Mouse (Mus musculus): Measurements from ENCODE around the gene Pcyt2. TPM values are rescaled to one million over a fixed set of nuclear protein-coding genes. Genes with fewer than 3 reads are reported as not detected.

The Pcyt2 gene
- polyA plus RNA-seq, 1 experiment from 2014 or later, result 393 TPM

- Histone ChIP-seq H3K9me3 (ENCODE audit: control insufficient read depth, low read length) (no peaks in the 10 kb centered on the region), H3K36me3 (ENCODE audit: control insufficient read depth, insufficient read depth, low read length) (peaks cover 46% of the 10 kb centered on the region), H3K4me1 (ENCODE audit: control insufficient read depth, insufficient read depth, low read length) (no peaks in the 10 kb centered on the region), H3K4me3 (ENCODE audit: low read length) (no peak overlapping the region), H3K27ac (ENCODE audit: low read length) (no peak overlapping the region), H3K4me2 (ENCODE audit: low read depth, low read length) (no peak overlapping the region), H3K27me3 (replicated peaks; ENCODE audit: control insufficient read depth, insufficient read depth, low read length) (no peaks in the 10 kb centered on the region), H3K9ac (ENCODE audit: low read depth, low read length) (no peak overlapping the region)
- WGBS, result 93% methylated on average over 13 of the region's 13 CpGs
- no peak for ATAC-seq
Measured at GRCm38 (mm10) chr11:120560952-120561728, 56.6 kb downstream of the Pcyt2 start.

Small RNA genes lying within 50 kb of the gene (microRNA-seq; reads per million reads assigned to microRNA genes)
- 0.91 reads per million for gene Mir6936

Other genes with a start within 250 kb of the Pcyt2 start
- gene Faap100, start 239.2 kb downstream of the Pcyt2 start, polyA plus RNA-seq (2015; fragmentation: Nextera tagmentation; extraction: Ambion mirVana), result 26.6 and 28.6 TPM in 2 replicates
- gene Nploc4, start 180.2 kb downstream of the Pcyt2 start, polyA plus RNA-seq (2015; fragmentation: Nextera tagmentation; extraction: Ambion mirVana), result 19.5 and 20.0 TPM in 2 replicates
- gene Tspan10, start 175.3 kb downstream of the Pcyt2 start, polyA plus RNA-seq (2015; fragmentation: Nextera tagmentation; extraction: Ambion mirVana), result not detected in 2 replicates
- gene Pde6g, start 164.4 kb downstream of the Pcyt2 start, polyA plus RNA-seq (2015; fragmentation: Nextera tagmentation; extraction: Ambion mirVana), result 0.35 and 0.39 TPM in 2 replicates
- gene Oxld1, start 159.9 kb downstream of the Pcyt2 start, polyA plus RNA-seq (2015; fragmentation: Nextera tagmentation; extraction: Ambion mirVana), result 21.0 and 24.6 TPM in 2 replicates
- 27.1 and 31.3 TPM in 2 replicates for gene Ccdc137, start 159.8 kb downstream of the Pcyt2 start, polyA plus RNA-seq (2015; fragmentation: Nextera tagmentation; extraction: Ambion mirVana)
- 32.6 and 38.9 TPM in 2 replicates for gene Arl16, start 150.3 kb downstream of the Pcyt2 start, polyA plus RNA-seq (2015; fragmentation: Nextera tagmentation; extraction: Ambion mirVana)
- gene Mrpl12, start 133.3 kb downstream of the Pcyt2 start, polyA plus RNA-seq (2015; fragmentation: Nextera tagmentation; extraction: Ambion mirVana), result 228 and 239 TPM in 2 replicates
- gene Slc25a10, start 126.1 kb downstream of the Pcyt2 start, polyA plus RNA-seq (2015; fragmentation: Nextera tagmentation; extraction: Ambion mirVana), result 104 and 108 TPM in 2 replicates
- gene Gcgr, start 87.2 kb downstream of the Pcyt2 start, polyA plus RNA-seq (2015; fragmentation: Nextera tagmentation; extraction: Ambion mirVana), result 0.76 TPM in 2 replicates
- gene Mcrip1, start 68.2 kb downstream of the Pcyt2 start, polyA plus RNA-seq (2015; fragmentation: Nextera tagmentation; extraction: Ambion mirVana), result 119 and 129 TPM in 2 replicates
- gene Ppp1r27, start 66.8 kb downstream of the Pcyt2 start, polyA plus RNA-seq (2015; fragmentation: Nextera tagmentation; extraction: Ambion mirVana), result 0.37 TPM in 1 of 2 replicates, not detected in the other
- gene P4hb, start 44.7 kb downstream of the Pcyt2 start, polyA plus RNA-seq (2015; fragmentation: Nextera tagmentation; extraction: Ambion mirVana), result 1,365 and 1,538 TPM in 2 replicates
- 626 and 641 TPM in 2 replicates for gene Arhgdia, start 36.3 kb downstream of the Pcyt2 start, polyA plus RNA-seq (2015; fragmentation: Nextera tagmentation; extraction: Ambion mirVana)
- 19.6 and 86.6 TPM in 2 replicates for gene Alyref, start 19.6 kb downstream of the Pcyt2 start, polyA plus RNA-seq (2015; fragmentation: Nextera tagmentation; extraction: Ambion mirVana)
- 164 and 171 TPM in 2 replicates for gene Anapc11, start 19.5 kb downstream of the Pcyt2 start, polyA plus RNA-seq (2015; fragmentation: Nextera tagmentation; extraction: Ambion mirVana)
- 2.7 and 3.8 TPM in 2 replicates for gene Npb, start 9.5 kb downstream of the Pcyt2 start, polyA plus RNA-seq (2015; fragmentation: Nextera tagmentation; extraction: Ambion mirVana)
- 47.7 and 52.9 TPM in 2 replicates for gene Sirt7, start 7.3 kb upstream of the Pcyt2 start, polyA plus RNA-seq (2015; fragmentation: Nextera tagmentation; extraction: Ambion mirVana)
- 16.3 and 16.9 TPM in 2 replicates for gene Mafg, start 15.7 kb upstream of the Pcyt2 start, polyA plus RNA-seq (2015; fragmentation: Nextera tagmentation; extraction: Ambion mirVana)
- gene Pycr1, start 25.8 kb upstream of the Pcyt2 start, polyA plus RNA-seq (2015; fragmentation: Nextera tagmentation; extraction: Ambion mirVana), result 24.8 and 26.6 TPM in 2 replicates
- 0.26 TPM in 1 of 2 replicates, not detected in the other for gene Myadml2, start 30.2 kb upstream of the Pcyt2 start, polyA plus RNA-seq (2015; fragmentation: Nextera tagmentation; extraction: Ambion mirVana)
- gene Notum, start 43.2 kb upstream of the Pcyt2 start, polyA plus RNA-seq (2015; fragmentation: Nextera tagmentation; extraction: Ambion mirVana), result 0.54 and 1.0 TPM in 2 replicates
- gene Aspscr1, start 55.0 kb upstream of the Pcyt2 start, polyA plus RNA-seq (2015; fragmentation: Nextera tagmentation; extraction: Ambion mirVana), result 108 and 111 TPM in 2 replicates
- 159 and 174 TPM in 2 replicates for gene Cenpx, start 95.8 kb upstream of the Pcyt2 start, polyA plus RNA-seq (2015; fragmentation: Nextera tagmentation; extraction: Ambion mirVana)
- gene Lrrc45, start 96.0 kb upstream of the Pcyt2 start, polyA plus RNA-seq (2015; fragmentation: Nextera tagmentation; extraction: Ambion mirVana), result 43.0 and 44.4 TPM in 2 replicates
- gene Rac3, start 103.5 kb upstream of the Pcyt2 start, polyA plus RNA-seq (2015; fragmentation: Nextera tagmentation; extraction: Ambion mirVana), result 30.4 and 31.2 TPM in 2 replicates
- gene Dcxr, start 109.3 kb upstream of the Pcyt2 start, polyA plus RNA-seq (2015; fragmentation: Nextera tagmentation; extraction: Ambion mirVana), result 56.0 and 65.0 TPM in 2 replicates
- gene Cbr2, start 114.2 kb upstream of the Pcyt2 start, polyA plus RNA-seq (2015; fragmentation: Nextera tagmentation; extraction: Ambion mirVana), result 1.7 and 2.3 TPM in 2 replicates
- gene Hmga1b, start 144.9 kb upstream of the Pcyt2 start, polyA plus RNA-seq (2015; fragmentation: Nextera tagmentation; extraction: Ambion mirVana), result 5.9 and 7.6 TPM in 2 replicates
- 40.6 and 40.7 TPM in 2 replicates for gene Rfng, start 166.3 kb upstream of the Pcyt2 start, polyA plus RNA-seq (2015; fragmentation: Nextera tagmentation; extraction: Ambion mirVana)
- gene Gps1, start 166.3 kb upstream of the Pcyt2 start, polyA plus RNA-seq (2015; fragmentation: Nextera tagmentation; extraction: Ambion mirVana), result 164 and 179 TPM in 2 replicates
- 78.6 and 82.0 TPM in 2 replicates for gene Dus1l, start 178.5 kb upstream of the Pcyt2 start, polyA plus RNA-seq (2015; fragmentation: Nextera tagmentation; extraction: Ambion mirVana)
- 42.0 and 47.6 TPM in 2 replicates for gene Fasn, start 206.6 kb upstream of the Pcyt2 start, polyA plus RNA-seq (2015; fragmentation: Nextera tagmentation; extraction: Ambion mirVana)

Data from intestine, embryonic 16.5 days (tissue).